Mouse (Mus musculus) heart, postnatal 10 days (tissue): ENCODE results near the gene Tnr. TPM values are rescaled to one million over a fixed set of nuclear protein-coding genes. Genes with fewer than 3 reads are reported as not detected.

Source experiments
- DNase-seq, 2 experiments: peaks; one replicate each; pipeline ENCODE4 v3.0.0; 2021
- intact Hi-C: fragments of 180-260 bp; cut with DNase I; formaldehyde crosslinking; loops from one replicate; pipeline ENCODE4 v1.15.1; 2025
- total RNA-seq, 2 experiments: library from RNA; stranded (reverse); gene quantifications; 2 replicates each; pipeline ENCODE4 v1.2.3; 2021

The Tnr gene
- total RNA-seq, 2 experiments from 2014 or later: 0.48 to 0.99 TPM

GRCm38 (mm10) chr1:159840337-159840736 lies 316.8 kb downstream of the Tnr start:
- no peak for DNase-seq
- intact Hi-C loops: no loop called here

- no peak for DNase-seq
- intact Hi-C loops: no loop called here
Measured at GRCm38 (mm10) chr1:159842876-159843275, 319.3 kb downstream of the Tnr start.

- intact Hi-C loops: no loop called here
- peak; percentile 34 to 53 for DNase-seq
Measured at GRCm38 (mm10) chr1:159852088-159852487, 328.5 kb downstream of the Tnr start.

- intact Hi-C loops: no loop called here
- no peak for DNase-seq
Measured at GRCm38 (mm10) chr1:159854261-159854660, 330.7 kb downstream of the Tnr start.

- DNase-seq: no peak
- intact Hi-C loops: no loop called here
Measured at GRCm38 (mm10) chr1:159861782-159862474, 338.4 kb downstream of the Tnr start.

GRCm38 (mm10) chr1:159865696-159866095 lies 342.1 kb downstream of the Tnr start:
- intact Hi-C loops: no loop called here

GRCm38 (mm10) chr1:159869619-159870441 lies 346.3 kb downstream of the Tnr start:
- no peak for DNase-seq
- intact Hi-C loops: no loop called here

More at GRCm38 (mm10) chr1:159865696-159866095, 342.1 kb downstream of the Tnr start:
- DNase-seq: no peak

GRCm38 (mm10) chr1:159872866-159873265 lies 349.3 kb downstream of the Tnr start:
- DNase-seq: no peak
- intact Hi-C loops: no loop called here

GRCm38 (mm10) chr1:159878681-159879080 lies 355.1 kb downstream of the Tnr start:
- no peak for DNase-seq
- intact Hi-C loops: no loop called here

- intact Hi-C loops: no loop called here
- peak in 1 of 2 experiments; percentile 10 for DNase-seq
Measured at GRCm38 (mm10) chr1:159879866-159880265, 356.3 kb downstream of the Tnr start.

GRCm38 (mm10) chr1:159885476-159885875 lies 361.9 kb downstream of the Tnr start:
- intact Hi-C loops: no loop called here
- DNase-seq: no peak

GRCm38 (mm10) chr1:159888611-159889010 lies 365.0 kb downstream of the Tnr start:
- DNase-seq: no peak
- intact Hi-C loops: no loop called here

- DNase-seq: peak in 1 of 2 experiments; percentile 7
- intact Hi-C loops: no loop called here
Measured at GRCm38 (mm10) chr1:159889012-159889765, 365.6 kb downstream of the Tnr start.

GRCm38 (mm10) chr1:159890524-159890923 lies 367.0 kb downstream of the Tnr start:
- peak in 1 of 2 experiments; percentile 9 for DNase-seq
- intact Hi-C loops: loop anchor here (10.0 kb wide), 1 partner anchor 496 kb away; no protein-coding TSS in a partner anchor

GRCm38 (mm10) chr1:159895094-159895493 lies 371.5 kb downstream of the Tnr start:
- intact Hi-C loops: loop anchor here (10.0 kb wide), 1 partner anchor 500 kb away; no protein-coding TSS in a partner anchor
- no peak for DNase-seq

GRCm38 (mm10) chr1:159899991-159900390 lies 376.4 kb downstream of the Tnr start:
- DNase-seq: no peak
- intact Hi-C loops: loop anchor here (10.0 kb wide), 1 partner anchor 505 kb away; no protein-coding TSS in a partner anchor

- DNase-seq: no peak
- intact Hi-C loops: no loop called here
Measured at GRCm38 (mm10) chr1:159900639-159901038, 377.1 kb downstream of the Tnr start.

GRCm38 (mm10) chr1:159901366-159902119 lies 378.0 kb downstream of the Tnr start:
- intact Hi-C loops: no loop called here

GRCm38 (mm10) chr1:159902120-159902497 lies 378.5 kb downstream of the Tnr start:
- intact Hi-C loops: no loop called here

More at GRCm38 (mm10) chr1:159901366-159902119, 378.0 kb downstream of the Tnr start:
- no peak for DNase-seq

GRCm38 (mm10) chr1:159911006-159911405 lies 387.4 kb downstream of the Tnr start:
- intact Hi-C loops: loop anchor here (1.0 to 5.0 kb wide), 4 partner anchors 71 to 271 kb away; no protein-coding TSS in a partner anchor
- DNase-seq: peak; percentile 70 to 83

More at GRCm38 (mm10) chr1:159902120-159902497, 378.5 kb downstream of the Tnr start:
- DNase-seq: no peak
